Mouse (Mus musculus) thymus, adult 18-20 months (tissue): ENCODE data around the gene Gm17581.
"Not testable (repeated sequence)": the region's sequence is repeated elsewhere in the genome, so short reads cannot be mapped to it uniquely, and the experiment has no call there.

Experiments
- DNase-seq, 2 experiments: peaks; one replicate each; pipeline ENCODE4 v3.0.0; 2022; ENCODE audit warnings: mixed read lengths in 2 of 2

The Gm17581 gene

GRCm38 (mm10) chr2:155736936-155737335 is 1.3 kb upstream of the Gm17581 start:
- no peak for DNase-seq

GRCm38 (mm10) chr2:155735080-155735479 is 586 bp downstream of the Gm17581 start:
- no peak for DNase-seq

GRCm38 (mm10) chr2:155729158-155729645 is 6.5 kb downstream of the Gm17581 start, which contains the start of gene Edem2:
Gene Edem2, minus strand, starts transcription at chr2:155729475.
- peak; percentile 90 to 92 for DNase-seq

GRCm38 (mm10) chr2:155728742-155729141 is 6.9 kb downstream of the Gm17581 start:
- DNase-seq: peak in 1 of 2 experiments; percentile 17

GRCm38 (mm10) chr2:155727764-155728395 is 7.8 kb downstream of the Gm17581 start:
- no peak for DNase-seq

GRCm38 (mm10) chr2:155726302-155726701 is 9.4 kb downstream of the Gm17581 start:
- DNase-seq: no peak

GRCm38 (mm10) chr2:155724526-155724925 is 11.1 kb downstream of the Gm17581 start:
- no peak for DNase-seq

GRCm38 (mm10) chr2:155724036-155724435 is 11.6 kb downstream of the Gm17581 start:
- no peak for DNase-seq

GRCm38 (mm10) chr2:155720585-155720984 is 15.1 kb downstream of the Gm17581 start:
- DNase-seq: no peak

- DNase-seq: no peak
These were observed 18.3 kb downstream of the Gm17581 start for GRCm38 (mm10) chr2:155717082-155717990.

GRCm38 (mm10) chr2:155710557-155710956 is 25.1 kb downstream of the Gm17581 start:
- DNase-seq: no peak

GRCm38 (mm10) chr2:155707251-155707650 is 28.4 kb downstream of the Gm17581 start:
- no peak for DNase-seq

GRCm38 (mm10) chr2:155703630-155704029 is 32.0 kb downstream of the Gm17581 start:
- DNase-seq: no peak

GRCm38 (mm10) chr2:155701399-155701919 is 34.2 kb downstream of the Gm17581 start:
- DNase-seq: no peak

GRCm38 (mm10) chr2:155698443-155698842 is 37.2 kb downstream of the Gm17581 start:
- not testable (repeated sequence) for DNase-seq

GRCm38 (mm10) chr2:155696851-155697250 is 38.8 kb downstream of the Gm17581 start:
- DNase-seq: no peak

GRCm38 (mm10) chr2:155696091-155696558 is 39.5 kb downstream of the Gm17581 start:
- peak; percentile 50 to 65 for DNase-seq

GRCm38 (mm10) chr2:155695316-155695715 is 40.4 kb downstream of the Gm17581 start:
- DNase-seq: no peak

- DNase-seq: no peak
These were observed 41.1 kb downstream of the Gm17581 start for GRCm38 (mm10) chr2:155694564-155694963.

- DNase-seq: no peak
These were observed 42.5 kb downstream of the Gm17581 start for GRCm38 (mm10) chr2:155693136-155693535.

- peak; percentile 93 to 94 for DNase-seq
These were observed 43.8 kb downstream of the Gm17581 start, which contains the start of gene Trpc4ap for GRCm38 (mm10) chr2:155691723-155692493. Gene Trpc4ap, minus strand, starts transcription at chr2:155692384.

GRCm38 (mm10) chr2:155691336-155691722 is 44.3 kb downstream of the Gm17581 start:
- no peak for DNase-seq
